Mouse (Mus musculus) right cerebral cortex, postnatal 10 days (tissue): ENCODE measurements around the gene Prdm11.

Experiments used
- DNase-seq, 2 experiments: peaks; one replicate each; pipeline ENCODE4 v3.0.0; 2021; ENCODE audit warnings: low spot score in 2 of 2

Prdm11 gene

GRCm38 (mm10) chr2:92967032-92967838 is 78.7 kb downstream of the Prdm11 start:
- DNase-seq = no peak

GRCm38 (mm10) chr2:92966257-92966656 is 79.7 kb downstream of the Prdm11 start:
- no peak for DNase-seq

- no peak for DNase-seq
These were observed 81.6 kb downstream of the Prdm11 start for GRCm38 (mm10) chr2:92964345-92964744.

- no peak for DNase-seq
These were observed 87.3 kb downstream of the Prdm11 start for GRCm38 (mm10) chr2:92958640-92959039.

GRCm38 (mm10) chr2:92956943-92957342 is 89.0 kb downstream of the Prdm11 start:
- DNase-seq = no peak

GRCm38 (mm10) chr2:92954404-92955114 is 91.4 kb downstream of the Prdm11 start:
- peak; percentile 71 to 78 for DNase-seq

GRCm38 (mm10) chr2:92953450-92953849 is 92.5 kb downstream of the Prdm11 start:
- DNase-seq = no peak

- no peak for DNase-seq
These were observed 96.4 kb downstream of the Prdm11 start for GRCm38 (mm10) chr2:92949518-92949917.

GRCm38 (mm10) chr2:92948699-92949300 is 97.2 kb downstream of the Prdm11 start:
- no peak for DNase-seq

GRCm38 (mm10) chr2:92947981-92948698 is 97.8 kb downstream of the Prdm11 start:
- DNase-seq = no peak

GRCm38 (mm10) chr2:92945824-92946598 is 100.0 kb downstream of the Prdm11 start:
- DNase-seq = no peak

- no peak for DNase-seq
These were observed 100.7 kb downstream of the Prdm11 start for GRCm38 (mm10) chr2:92945125-92945746.

GRCm38 (mm10) chr2:92944356-92944755 is 101.6 kb downstream of the Prdm11 start:
- no peak for DNase-seq

- DNase-seq = no peak
These were observed 102.6 kb downstream of the Prdm11 start for GRCm38 (mm10) chr2:92943406-92943805.

- no peak for DNase-seq
These were observed 104.5 kb downstream of the Prdm11 start for GRCm38 (mm10) chr2:92941463-92941862.

- DNase-seq = no peak
These were observed 105.0 kb downstream of the Prdm11 start for GRCm38 (mm10) chr2:92940963-92941362.

GRCm38 (mm10) chr2:92938827-92939226 is 107.1 kb downstream of the Prdm11 start:
- no peak for DNase-seq

- no peak for DNase-seq
These were observed 107.9 kb downstream of the Prdm11 start for GRCm38 (mm10) chr2:92938063-92938462.

- DNase-seq = no peak
These were observed 110.5 kb downstream of the Prdm11 start for GRCm38 (mm10) chr2:92935483-92935882.

GRCm38 (mm10) chr2:92934312-92934982 is 111.5 kb downstream of the Prdm11 start:
- peak; percentile 83 to 93 for DNase-seq
